Mouse (Mus musculus) heart, adult 2 months (tissue): Measurements from ENCODE around the gene Soga3.

ENCODE experiments used
- CTCF ChIP-seq: fragments of 200-600 bp; IDR thresholded peaks from 2 replicates; pipeline ENCODE4 v1.8.1; 2022; ENCODE audit warnings: antibody characterized with exemption, mild to moderate bottlenecking, moderate library complexity
- EP300 ChIP-seq: fragments of 200-500 bp; IDR thresholded peaks from 2 replicates; pipeline ENCODE4 v1.6.1; 2011; ENCODE audit warnings: low read depth, low read length, control low read depth; ENCODE audit not compliant: insufficient read depth
- POLR2A ChIP-seq: fragments of 200-500 bp; IDR thresholded peaks from 2 replicates; pipeline ENCODE4 v1.6.1; 2011; ENCODE audit warnings: mild to moderate bottlenecking, low read depth, low read length, control low read depth; ENCODE audit not compliant: insufficient read depth

DNA sequence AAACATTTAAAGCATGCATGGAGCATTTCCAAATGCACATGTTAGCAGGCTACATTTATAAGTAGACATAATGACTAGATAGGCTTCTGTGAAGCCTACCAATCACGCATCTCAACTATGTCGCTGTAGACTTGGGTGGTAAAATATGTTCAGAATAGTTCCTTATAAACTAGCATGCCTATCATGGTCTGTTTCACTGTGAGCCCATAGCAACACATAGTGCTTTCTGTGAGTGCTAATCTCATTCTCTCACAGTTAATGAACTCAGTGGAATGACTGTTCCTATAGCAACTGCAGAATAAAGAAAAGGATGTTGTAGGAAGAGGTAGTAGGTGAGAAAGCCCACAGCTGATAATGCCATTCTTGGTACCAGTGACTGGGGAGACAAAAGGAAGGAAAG lies 37.4 kb downstream of the Soga3 start:
- TF ChIP-seq POLR2A (no peak), CTCF (no peak), EP300 (no peak)
